Mouse (Mus musculus): ENCODE results near the gene Ninj1.

The Ninj1 gene

GRCm38 (mm10) chr13:49172335-49172734, 14.9 kb upstream of the Ninj1 start:
- DNase-seq, result peak; percentile 91

DNA sequence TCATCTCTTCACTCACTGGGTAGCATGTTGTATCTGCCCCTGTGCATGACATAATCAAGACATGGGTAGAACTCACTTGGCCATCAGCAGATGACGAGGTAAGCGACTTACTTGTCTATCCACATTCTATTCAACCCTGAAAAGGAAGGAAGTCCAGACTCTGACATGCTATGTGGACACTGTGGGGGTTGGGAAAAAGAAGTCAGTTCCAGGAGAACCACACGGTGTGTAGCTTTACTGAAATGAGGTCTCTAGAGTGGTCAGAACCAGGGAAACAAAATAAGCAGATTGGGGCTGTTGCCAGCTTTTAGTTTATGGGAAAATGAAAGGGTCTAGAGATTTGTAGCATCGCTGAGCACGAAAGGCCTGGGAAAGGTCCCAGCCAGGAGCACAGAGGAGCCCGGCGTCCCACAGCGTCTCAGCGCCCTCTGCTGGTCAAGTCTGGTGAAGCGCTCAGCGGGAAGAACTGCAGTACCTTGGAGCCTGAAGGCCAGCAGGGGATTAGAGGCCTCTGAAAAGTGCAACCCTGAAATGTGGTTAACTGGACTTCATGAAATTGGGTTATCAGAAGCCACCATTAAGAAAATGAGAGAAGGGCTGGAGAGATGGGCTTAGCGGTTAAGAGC, 14.2 kb upstream of the Ninj1 start:
- peak; percentile 92 for DNase-seq

- no peak for DNase-seq
Observed at GRCm38 (mm10) chr13:49175509-49175908, 11.8 kb upstream of the Ninj1 start.

DNA sequence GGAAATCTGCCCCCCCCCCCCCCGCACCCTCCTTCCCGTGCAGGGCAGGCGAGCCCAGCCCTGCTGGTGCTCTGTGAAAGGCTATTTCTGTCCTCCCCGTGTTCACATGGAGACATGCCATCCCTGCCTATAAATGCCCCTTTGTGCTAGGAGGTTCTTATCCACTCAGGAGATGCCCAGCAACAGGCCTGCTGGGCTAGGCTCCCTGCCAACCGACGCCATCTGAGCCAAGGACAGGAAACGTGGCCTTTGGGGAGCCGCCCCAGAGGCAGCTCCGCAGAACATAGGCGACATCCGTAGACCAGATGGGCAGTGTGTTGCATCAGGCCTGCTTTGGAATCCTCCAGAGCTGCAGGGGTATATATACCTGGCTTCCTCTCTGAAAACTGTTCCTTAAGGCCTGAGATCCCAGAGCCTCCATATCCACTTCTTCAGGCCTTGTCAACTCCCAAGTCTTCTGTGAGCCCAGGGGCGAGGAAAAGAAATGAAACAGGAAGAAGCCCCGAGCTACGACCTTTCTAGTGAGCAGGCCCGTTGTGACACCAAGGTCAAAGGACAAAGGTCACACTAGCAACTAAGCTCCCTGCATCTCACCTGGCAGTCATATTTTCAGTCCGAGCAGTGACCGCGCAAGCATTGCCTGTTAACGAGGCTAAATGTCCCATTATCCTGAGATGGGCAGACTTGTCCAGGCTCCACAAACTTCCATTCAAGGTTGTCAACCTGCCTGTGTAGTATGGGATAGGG, 8.3 kb upstream of the Ninj1 start:
- DNase-seq, result peak; percentile 93

DNA sequence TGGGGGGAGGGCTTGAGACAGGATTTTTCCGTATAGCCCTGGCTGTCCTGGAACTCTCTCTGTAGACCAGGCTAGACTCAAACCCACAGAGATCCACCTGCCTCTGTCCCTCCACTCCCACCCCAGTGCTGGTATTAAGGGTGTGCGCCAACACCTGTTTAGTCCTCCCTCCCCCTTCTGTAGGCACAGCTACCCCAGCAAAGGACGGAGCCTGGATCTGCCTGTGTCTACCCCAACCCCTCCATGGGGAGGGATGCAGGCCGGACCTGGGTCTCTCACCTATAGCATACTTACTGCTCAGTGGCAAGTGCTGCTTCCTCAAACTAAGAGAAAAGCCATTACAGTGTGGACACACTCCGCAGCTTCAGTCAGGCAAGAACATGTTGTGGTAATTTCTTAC, 7.0 kb upstream of the Ninj1 start:
- peak; percentile 54 for DNase-seq

- no peak for DNase-seq
Observed at GRCm38 (mm10) chr13:49180691-49181090, 6.6 kb upstream of the Ninj1 start.

- peak; percentile 90 for DNase-seq
Observed at GRCm38 (mm10) chr13:49181411-49181984, 5.8 kb upstream of the Ninj1 start.

- DNase-seq, result no peak
Observed at GRCm38 (mm10) chr13:49183161-49183560, 4.1 kb upstream of the Ninj1 start.

DNA sequence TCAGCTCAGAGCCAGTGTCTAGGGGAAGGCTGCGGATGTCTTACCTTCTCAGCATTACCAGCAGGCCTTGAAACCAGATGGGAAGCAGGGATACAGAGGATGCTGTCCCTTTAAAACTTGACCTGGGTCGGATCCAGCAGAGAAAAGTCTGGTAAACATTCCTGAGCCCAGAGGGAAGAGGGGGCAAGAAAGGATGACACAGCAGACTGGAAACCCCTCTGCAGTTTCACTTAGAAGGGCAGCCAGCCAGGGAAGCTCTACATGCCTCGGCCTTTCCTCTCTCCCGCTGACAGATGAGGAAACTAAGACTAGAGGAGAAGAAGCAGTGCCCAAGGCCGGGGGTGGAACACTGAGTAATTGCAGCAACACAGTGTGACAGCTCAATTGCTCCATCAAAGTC, 3.6 kb upstream of the Ninj1 start:
- no peak for DNase-seq

DNA sequence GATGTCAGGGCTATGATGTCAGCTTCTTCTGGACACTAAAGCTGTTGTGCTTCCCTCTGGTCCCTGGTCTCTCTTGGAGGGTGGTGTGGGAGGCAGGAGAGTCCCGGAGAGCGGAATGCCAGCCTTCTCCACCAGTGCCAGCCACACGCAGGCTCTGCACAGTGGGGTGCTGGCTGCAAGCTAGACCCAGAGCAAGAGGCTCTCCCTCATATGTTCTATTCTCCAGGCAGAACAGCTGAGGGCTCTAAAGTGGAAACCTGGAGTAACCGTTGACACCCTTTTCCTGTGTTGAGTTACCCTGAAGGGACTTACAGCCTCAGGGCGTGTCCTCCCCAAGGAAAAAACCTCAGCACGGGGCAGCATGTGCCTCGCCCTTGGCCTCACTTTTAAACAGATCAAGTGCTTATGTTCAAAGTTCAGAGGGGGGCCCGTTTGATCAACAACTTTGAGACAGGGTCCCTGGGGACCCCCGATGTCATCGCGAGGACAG, 442 bp upstream of the Ninj1 start:
- DNase-seq, result peak; percentile 79

GRCm38 (mm10) chr13:49188219-49188965, 1.1 kb downstream of the Ninj1 start:
- no peak for DNase-seq

DNA sequence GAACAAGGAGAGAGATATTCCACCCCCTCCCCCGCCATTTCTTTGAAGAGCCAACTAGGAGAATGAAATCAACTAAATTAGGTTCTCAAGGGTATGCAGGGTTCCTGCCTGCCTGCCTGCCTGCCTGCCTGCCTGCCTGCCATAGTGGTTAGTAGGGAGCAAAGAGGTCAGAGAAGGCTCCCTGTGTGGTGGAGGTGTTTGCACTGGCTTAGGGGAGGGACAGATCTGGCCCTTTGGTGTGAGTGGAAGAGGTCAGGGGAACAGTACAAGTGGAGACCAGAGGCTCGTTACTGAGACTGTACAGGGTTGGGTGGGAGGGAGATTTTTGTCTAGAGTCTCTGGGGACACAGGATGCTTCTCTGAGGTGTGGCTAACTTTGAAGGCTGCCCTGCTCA, 1.7 kb downstream of the Ninj1 start:
- no peak for DNase-seq

GRCm38 (mm10) chr13:49189970-49190870, 2.9 kb downstream of the Ninj1 start:
- no peak for DNase-seq

DNA sequence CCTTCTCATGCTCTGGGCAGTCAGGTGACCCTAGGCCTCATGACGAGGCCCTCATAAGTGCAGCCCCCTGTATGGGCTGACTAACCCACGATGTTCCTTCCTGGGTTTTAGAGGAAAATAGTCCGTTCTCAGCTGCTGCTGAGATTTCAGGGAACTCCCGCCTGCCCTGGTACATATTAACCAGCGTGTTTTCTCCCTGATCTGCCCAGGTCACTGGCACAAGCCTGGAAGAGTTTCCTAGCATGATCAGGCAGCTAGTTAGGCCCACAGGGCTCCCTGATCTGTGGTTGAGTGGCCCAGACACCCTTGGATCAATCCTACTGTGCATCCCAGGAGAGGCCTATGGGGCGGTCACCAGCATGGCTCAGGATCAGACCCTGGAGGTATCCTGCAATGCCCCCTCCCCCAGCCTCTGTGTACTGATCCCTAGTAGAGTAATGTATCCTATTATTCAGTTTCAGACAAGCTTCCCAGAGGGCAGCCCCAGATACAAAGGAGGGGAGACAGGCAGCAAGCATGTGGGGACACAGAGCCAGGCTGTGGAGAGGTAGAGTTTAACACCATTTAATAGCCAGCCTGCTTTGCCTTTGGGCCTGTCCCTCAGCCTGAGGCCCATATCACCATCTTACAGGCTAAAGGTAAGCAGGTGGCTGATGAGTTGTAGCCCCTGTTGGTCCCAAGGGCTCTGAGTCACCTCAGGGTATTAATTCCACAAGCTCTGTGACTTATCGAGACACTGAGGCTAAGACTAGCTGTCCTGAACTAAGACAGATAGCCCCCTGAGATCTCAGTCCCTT, 3.8 kb downstream of the Ninj1 start:
- DNase-seq, result no peak

DNA sequence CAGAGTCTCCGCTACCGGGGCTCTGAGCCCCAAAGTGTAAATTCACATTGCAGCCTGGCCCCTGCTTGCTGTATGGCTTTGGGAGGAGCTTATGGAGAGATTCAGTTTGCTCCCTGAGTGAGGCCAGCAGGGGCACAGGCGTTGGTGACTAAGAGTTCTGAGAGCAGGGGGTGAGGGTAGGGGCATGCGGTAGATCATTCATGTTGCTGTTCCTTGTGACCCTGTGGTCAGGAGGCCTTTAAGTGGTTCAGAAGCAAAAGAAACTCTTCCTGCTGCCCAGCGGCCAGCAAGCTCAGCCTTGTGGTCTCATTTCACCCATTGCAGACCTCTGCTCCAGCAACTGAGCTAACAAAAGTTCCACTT, 4.4 kb downstream of the Ninj1 start:
- DNase-seq, result no peak

DNA sequence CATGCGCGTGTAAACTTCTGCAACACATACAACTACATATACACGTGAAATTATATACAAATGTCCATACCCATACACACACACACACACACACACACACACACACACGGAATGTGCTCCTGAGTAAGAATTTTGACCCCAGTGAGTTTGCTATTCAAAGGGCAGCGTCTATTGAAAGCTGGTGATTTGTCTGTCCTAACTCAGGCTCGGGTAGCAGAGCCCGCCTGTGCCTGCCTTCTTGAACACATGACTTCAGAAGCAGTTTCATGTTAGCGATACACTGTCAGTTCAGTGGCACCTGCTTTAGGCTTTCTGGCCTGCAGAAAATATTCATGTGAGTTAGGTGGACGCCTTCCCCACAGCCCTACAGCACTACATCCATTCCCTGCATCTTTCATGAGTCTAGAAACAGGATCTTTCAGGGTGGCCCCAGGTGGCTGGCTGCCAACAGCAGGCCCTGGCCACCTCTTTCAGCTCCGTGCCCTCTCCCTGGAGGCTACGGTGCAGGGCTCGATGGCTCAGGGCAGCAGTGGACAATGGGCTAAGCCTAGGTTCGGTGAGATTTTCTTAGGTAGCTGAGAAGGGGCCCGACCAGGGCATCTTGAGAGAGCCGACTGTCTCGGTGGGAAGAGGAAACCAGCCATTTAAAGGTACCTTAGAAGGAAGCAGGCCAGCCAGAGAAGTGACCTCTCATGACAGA, 5.0 kb downstream of the Ninj1 start:
- no peak for DNase-seq

GRCm38 (mm10) chr13:49193650-49194049, 6.4 kb downstream of the Ninj1 start:
- DNase-seq, result no peak

GRCm38 (mm10) chr13:49194811-49195210, 7.5 kb downstream of the Ninj1 start:
- DNase-seq, result no peak

DNA sequence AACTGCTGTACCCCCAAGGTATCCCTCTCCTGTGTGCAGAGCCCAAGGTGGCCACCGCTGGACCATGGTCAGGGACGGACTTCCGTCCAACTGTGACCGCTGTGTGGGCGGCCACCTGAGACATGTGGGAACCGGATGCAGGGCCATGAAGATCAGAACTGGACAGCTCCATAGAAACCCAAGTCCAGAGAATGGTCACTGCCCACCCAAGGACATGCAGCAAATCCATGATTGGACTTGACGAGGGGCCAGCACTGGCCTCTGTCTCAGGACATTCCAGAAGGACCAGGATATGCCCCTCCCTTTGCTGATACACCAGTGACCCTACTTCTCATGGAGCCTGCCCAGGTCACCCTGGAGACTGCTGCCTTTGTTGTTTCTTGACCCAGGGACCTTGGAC, 8.4 kb downstream of the Ninj1 start:
- DNase-seq, result no peak

DNA sequence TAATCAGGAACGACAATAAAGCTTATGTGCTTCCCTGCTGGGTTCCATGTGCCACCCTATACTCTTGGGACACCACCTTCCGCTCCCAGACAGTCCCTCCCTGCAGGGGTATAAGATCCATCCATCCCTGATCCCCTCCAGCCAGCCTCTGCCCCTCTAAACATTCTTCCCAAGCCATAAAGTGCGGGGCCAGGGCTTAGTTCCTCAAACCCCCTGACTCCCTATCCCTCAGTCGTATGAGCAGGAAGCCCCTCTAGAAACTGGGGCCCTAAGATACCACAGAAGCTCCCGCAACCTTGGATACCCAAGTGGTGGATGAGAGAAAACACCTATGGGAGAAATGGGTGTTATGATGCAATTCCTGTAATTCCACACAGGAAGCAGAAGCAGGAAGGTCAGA, 8.9 kb downstream of the Ninj1 start:
- no peak for DNase-seq

DNA sequence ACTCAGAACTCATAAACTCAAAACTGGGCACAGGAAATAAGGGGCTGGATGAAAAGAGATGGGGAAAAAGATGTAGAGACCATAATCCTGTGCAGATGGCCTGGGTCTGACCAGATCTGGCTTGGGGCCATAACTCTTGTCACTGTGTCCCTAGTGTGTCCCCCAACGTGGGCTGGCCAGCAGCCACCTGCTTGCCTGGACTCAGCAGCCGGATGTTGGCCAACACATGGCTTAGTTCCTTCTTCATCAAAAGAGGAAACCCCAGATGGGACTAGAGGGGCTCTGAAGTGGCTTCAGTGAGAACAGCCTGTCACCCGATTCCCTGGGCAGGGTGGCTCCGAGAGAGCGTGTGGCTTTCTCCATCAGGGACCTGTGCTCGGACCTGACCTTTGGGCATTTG, 9.5 kb downstream of the Ninj1 start:
- DNase-seq, result no peak

Data from cerebellum, adult 9-10 months (tissue).